Mouse (Mus musculus) R1 (cell line): Measurements from ENCODE around the gene Gast.
"Not testable (repeated sequence)": the region's sequence is repeated elsewhere in the genome, so short reads cannot be mapped to it uniquely, and the experiment has no call there.

Experiments
- DNase-seq: peaks from one replicate; pipeline ENCODE4 v3.0.0-alpha.2; 2018; ENCODE audit warnings: low read depth, low spot score

Gene Gast

DNA sequence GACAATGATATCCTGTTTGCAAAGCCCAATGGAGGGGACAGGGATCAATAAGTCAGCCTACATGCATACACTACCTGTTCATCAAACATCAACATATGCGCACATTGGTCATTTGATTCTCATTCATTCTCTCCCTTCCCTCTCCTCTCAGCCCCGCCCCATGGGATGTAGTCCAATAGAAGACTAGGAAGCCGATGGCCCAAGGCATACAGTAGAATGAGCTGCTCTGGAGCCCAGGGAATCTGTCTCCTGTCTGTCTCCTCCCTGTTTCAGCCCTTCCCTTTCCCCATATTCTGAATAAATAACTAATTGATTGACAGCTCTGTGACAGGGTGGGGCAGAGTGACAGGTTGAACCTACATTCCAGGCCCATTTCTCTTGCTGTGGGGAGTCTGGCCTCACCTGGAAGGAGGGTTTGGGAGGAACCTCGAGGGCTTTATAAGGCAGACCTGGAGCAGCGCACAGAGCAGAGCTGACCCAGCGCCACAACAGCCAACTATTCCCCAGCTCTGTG, at the start of gene Gast:
Gene Gast, plus strand, starts transcription at position 464 of the 514 bp plus-strand sequence.
- peak; percentile 56 for DNase-seq

DNA sequence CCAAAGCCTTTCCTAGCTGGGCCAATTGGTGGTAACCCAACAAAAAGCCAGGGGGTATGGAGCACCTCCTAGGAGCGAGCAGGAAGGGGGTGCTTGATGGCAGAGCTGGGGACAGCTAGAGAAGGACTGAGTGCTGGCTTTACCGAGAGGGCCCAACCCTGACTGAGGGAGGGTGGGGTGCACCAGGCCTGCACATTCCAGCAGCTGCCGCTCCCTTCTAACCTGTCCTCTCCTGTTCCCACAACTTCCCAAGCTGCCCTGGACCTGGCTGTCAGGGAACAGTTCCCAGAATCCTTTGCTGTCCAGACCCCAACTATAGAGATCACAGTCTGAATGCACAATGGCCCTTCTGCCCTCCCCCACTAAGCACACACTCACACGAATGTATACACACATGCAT, 49.2 kb upstream of the Gast start:
- peak; percentile 84 for DNase-seq

DNA sequence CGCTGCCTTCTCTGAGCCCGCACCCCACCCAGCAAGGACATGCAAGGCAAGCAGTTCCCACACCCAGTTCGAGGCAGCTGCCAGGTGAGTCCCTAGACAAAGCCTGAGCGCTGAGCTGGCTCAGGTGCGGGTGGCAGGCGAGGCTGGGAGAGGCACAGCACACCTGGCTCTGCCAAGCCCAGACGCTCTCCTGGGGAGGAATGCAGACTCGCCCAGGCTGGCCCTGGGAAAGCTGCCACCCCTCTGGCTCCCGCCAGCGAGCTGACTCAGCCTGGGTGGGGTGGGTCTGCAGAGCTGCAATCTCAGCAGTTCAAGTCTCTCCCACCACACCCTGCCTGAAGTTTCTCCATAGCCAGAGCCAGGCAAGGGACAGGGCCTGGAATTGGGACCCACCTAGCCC, 47.2 kb upstream of the Gast start:
- DNase-seq, result no peak

DNA sequence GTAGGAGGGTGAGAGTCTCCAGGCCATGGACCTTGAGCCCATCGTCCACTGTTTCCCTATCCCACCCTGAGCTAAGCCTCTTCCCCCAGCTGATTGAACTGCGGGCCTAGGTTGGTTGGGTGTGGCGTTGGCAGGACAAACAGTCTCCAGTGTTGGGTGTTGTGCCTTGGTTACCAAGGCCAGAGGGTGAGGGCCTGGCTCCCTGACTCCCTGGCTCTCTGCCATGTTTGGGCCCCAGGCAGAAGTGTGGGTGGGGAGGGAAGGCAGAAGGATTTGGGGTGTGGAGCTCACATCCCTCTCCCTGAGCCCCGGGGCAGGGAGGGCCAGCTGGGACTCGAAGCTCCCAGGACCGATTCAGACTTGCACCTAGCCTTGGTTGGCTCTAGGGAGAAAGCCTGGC, 45.3 kb upstream of the Gast start:
- DNase-seq, result no peak

DNA sequence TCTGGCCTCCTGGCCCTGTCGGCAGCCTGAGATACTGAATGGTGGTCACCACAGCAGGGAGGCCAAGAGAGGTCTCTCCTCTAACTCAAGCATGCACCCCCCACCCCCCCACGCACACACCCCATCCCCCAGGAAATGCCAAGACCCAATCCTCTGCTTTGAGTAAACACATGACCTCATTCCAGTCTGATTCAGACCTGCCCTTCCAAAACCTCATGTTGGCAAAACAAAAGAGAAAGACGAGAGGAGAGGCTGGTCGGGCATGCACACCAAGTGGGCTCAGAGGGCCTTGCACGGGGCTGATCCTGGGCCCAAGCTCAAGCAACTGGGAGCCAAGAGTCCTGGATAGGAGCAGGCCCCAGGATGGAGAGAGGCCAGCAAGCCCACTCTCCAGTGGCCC, 44.0 kb upstream of the Gast start:
- DNase-seq, result no peak

DNA sequence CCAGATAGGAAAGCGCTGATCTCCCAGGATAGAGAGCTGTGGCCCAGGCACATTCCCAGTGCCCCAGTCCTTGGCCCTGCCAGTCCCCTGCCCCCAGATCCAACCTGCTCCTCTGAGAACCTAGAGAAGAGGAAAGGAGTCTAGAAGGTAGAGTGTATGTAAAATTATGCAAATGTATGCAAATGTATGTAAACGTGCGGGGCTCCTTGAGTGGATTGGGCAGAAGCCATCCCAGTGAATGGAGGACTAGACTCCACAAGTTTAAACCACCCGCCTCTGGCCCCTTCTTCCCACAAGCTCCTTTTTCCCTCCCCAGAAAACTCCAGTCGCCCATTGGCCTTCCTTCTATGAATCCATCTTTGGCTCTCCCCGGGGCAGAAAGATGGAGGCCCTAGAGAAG, 41.3 kb upstream of the Gast start:
- DNase-seq, result no peak

DNA sequence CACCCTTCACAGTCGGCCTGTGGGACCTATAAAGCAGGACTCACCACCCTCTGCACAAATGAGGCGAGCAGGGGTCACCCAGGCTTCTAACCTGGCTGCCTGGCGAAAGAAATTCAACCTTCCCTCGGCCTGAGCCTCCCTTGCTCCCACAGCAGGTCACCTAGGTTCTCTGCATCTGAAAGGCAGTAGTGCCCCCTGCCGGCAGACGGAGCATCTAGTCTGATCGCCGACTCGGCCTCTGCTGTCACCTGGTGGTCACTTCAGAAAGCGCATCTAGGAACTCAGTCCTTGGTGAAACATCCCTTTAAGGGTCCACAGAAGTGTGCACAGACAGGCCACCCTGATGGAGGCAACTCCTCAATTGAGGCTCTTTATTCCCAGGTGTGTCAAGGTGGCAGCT, 38.9 kb upstream of the Gast start:
- DNase-seq, result peak; percentile 90

DNA sequence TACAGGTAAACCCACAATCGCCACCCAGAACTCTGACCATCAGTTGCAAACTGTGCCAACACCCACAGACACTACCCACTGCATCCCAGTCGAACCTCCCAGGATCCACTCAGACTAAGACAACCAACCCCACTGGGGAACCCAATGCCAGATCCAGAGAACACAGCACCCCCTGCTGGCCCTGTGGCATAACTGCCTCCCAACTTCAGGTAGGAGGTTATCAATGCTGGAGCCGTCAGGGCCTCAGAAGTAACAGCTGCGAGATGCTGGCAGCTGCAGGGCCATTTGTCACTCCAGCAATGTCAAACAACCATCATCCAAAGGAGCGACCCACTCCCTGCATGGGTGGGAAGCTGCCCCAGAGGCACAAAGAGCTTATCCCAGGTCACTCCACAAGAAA, 36.4 kb upstream of the Gast start:
- DNase-seq, result peak; percentile 78

DNA sequence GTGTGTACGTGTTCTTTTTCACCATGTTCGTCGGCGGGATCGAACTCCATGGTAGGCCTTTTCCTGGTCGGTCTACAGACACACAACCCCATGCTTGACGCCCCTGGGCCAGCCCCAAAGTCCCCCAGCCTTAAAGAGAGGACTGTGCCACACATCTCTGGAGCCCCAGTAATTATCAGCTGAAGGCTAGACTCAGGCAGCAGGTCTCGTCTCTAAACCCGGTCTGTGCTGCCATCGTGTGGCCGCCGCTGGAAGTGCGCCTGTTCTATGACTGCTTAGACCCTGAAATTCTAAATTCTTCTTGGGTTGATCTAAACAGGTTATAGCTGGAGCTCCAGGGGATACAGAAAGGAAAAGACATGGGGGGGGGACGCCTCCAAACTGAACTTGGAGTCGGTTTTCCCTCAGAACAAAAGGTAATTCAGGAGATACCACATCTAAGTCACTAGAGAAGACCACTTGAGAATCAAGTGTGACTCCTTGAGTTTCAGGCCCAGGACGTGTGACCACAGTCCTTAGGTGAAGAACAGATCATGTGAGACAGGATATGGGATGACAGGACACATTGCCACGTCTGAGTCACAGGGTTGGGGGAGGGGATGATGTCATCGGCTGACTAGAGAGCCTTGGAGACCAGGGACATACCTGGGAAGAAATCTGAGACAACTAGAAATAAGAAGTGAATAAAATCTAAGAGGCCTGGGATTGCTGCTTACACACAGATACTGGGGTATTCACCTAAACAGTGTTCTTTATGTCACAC, 35.8 kb upstream of the Gast start:
- DNase-seq, result peak; percentile 77

DNA sequence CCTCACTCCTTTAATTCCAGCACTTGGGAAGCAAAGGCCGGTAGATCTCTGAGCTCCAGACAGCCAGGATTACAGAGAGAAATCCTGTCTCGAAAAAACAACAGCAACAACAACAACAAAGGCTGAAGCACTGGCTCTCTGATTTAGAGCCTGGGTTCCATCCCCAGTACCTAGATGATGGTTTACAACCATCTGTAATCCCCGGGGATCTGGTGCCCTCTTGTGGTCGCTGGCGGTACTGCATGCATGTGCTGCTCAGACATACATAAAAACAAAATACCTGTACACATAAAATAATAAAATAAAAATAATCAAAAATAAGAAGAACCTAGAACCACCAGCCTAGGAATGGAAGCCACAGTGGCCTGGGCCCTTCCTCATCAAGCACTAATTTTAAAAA, 33.9 kb upstream of the Gast start:
- peak; percentile 74 for DNase-seq

DNA sequence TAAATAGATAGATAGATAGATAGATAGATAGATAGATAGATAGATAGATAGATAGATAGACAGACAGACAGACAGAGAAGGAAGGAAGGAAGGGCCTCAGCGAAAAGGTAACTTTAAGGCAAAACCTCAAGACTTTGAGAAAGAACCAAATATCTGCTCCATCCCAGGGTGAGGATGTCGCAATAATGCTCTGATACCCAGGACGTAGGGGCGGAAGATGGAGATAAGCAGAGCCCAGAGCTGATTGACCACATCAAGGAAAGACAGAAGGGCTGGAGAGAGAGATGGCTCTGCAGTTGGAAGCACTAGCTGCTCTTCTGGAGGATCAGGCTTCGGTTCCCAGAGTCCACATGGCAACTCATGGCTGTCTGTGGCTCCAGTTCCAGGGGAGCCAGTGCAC, 32.9 kb upstream of the Gast start:
- DNase-seq, result no peak

DNA sequence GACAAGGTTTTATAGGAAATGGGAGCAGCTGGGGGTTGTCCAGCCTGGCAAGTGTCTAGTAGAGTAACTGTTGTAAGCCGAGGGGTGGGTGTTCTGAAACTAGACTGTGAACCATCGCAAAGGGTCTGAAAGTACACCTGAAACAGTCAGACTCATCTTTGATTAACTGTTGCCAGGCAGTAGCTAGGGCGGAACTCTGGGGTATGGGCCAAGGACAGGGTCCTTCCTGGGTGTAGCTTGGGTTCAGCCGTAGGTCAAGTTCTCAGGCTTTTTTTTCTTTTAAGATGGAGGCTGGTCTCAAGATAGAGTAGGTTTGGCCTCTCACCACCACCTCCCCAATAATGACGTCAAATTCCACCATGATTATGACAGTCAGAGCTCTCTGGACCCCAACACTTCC, 26.3 kb upstream of the Gast start:
- peak; percentile 83 for DNase-seq

DNA sequence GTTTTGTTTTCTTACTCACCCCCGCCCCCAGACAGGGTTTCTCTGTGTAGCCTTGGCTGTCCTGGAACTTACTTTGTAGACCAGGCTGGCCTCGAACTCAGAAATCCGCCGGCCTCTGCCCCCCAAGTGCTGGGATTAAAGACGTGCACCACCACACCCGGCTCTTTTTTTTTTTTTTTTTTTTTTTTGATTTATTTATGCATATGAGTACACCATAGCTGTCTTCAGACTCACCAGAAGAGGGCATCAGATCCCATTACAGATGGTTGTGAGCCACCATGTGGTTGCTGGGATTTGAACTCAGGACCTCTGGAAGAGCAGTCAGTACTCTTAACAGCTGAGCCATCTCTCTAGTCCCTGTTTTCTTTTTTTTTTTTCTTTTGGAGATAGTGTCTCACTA, 25.5 kb upstream of the Gast start:
- not testable (repeated sequence) for DNase-seq

DNA sequence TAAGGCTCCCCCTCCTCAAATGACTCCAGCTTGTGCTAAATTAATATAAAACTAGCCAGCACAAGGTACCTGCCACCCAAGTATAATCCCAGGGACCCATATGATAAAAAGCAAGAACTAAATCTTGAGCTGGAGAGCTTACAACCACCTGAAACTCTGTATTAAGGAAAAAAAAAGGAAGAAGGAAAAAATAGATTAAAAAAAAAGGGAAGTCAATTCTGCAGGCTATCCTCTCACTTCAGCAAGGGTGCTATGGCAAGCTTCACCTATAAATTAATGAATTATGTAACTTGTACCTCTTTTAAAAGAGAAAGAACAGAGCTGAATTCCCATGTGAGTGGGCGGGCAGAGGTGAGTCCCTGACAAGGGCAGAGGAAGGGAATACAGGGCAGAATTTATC, 22.6 kb upstream of the Gast start:
- no peak for DNase-seq

DNA sequence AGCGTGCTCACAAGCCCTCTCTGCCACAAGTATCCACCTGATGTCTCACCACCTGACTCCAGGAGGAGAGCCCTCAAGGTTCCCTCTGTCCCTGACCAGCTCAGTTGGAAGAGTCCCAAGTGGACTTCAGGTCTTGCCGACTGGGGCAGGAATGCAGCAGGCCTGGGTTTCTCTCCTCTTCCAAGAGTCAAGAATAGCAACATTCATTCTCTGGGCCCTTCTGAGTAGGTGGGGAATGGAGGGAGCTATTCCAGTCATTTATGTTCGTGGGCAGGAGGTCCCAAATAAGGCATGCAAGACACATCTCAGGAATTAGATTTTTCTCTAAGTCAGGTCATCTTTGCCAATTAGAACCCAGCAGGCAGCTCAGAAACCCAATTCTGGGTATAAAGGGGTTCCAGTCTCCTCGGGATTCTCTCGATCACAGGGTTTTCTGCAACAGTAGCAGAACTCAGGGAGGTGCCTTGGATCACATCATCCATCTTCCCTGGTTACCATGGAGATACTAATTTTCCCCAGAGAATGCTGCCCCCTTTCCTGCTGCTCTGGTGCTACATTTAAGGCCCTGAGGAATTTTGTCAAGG, 22.0 kb upstream of the Gast start:
- DNase-seq, result peak; percentile 54

DNA sequence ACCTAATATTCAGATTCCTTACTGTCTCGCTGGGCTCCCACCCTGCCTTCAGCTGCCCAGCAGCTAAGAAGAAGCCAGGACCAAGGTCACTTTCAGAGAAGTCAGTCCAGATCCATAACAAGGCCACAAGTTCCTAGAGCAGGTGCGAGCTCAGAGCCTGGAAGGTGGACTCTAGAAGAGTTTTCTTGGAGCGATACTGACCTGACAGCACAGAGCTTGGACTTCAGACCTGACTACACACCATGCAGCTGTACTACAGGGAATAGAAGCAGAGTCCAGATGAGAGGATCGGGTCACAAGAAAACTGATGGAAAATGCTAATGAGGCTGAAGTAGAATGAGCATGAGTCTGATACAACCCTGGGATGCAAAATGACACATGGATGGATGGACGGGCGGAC, 20.8 kb upstream of the Gast start:
- DNase-seq, result no peak

DNA sequence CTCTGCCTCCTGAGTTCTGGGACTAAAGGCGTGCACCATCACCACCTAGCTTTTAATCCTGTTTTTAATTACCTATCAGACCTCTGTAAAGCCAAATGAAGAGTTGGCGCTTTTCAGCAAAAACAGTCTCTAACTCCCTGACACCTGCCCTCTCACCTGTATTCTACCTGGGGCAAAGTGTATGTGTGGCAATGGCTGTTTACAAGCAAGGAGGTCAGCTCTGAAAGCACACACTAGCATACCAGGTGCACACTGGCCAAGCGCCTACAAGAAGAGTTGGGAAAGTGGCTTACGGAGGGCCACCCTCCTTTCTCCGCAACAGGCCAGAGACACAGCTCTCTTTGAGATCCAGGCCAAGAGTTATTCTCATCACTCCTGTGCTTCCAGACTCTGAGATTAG, 18.8 kb upstream of the Gast start:
- DNase-seq, result no peak

DNA sequence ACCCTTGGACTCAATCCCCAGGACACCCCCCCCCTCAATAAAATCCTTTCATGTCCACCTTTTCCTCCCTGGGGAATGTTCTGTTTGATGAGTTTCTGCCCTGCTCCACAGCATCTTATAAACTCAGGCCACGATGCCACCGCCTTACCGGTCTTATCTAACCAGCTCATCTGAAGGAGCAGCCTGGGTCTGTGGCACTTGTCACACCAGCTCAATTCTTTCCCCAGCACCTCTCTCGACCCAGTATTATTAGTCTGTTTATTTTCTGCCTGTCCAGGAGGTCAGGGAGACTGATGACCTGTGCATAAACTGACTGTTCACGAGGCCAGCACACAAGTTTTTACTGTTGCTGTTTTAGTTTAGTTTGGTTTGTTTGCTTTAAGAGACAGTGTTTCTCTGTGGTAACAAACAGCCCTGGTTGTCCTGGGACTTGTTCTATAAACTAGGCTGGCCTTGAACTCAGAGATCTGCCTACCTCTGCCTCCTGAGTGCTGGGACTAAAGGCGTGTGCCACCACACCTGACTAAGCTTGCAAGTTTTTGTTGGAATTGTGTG, 16.3 kb upstream of the Gast start:
- DNase-seq, result no peak

DNA sequence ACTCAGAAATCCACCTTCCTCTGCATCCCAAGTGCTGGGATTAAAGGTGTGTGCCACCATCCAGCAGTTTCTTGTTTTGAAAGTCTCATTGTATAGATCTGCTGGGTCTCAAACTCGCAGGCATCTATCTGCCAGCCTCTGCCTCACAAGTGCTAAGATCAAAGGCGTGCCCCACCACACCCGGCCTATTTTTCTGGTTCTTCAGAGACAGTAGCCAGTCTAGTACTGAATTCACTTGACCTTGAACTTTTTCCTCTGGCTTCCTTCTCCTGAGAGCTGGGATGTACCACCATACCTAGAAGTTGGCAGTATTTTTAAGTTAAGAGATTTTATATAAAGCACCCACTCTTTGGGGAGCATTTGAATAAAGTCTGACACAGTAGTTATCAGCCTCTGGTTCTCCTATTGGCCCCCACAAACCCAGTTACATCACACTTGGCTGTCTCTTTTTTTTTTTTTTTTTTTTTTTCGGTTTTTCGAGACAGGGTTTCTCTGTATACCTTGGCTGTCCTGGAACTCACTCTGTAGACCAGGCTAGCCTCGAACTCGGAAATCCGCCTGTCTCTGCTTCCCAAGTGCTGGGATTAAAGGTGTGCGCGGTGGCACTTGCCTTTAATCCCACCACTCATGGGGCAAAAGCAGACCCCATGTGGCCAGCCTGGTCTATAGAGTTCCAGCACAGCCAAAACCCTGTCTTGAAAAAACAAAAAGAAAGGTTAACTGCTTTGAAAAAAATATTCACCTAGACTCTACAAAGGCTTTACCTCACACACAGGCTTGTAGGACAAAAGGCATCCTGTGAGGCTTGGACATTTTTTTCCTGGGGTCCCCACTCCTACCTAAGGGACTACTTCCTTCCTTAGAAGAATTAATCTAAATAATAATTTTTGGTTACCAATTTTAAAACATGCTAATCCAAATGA, 15.4 kb upstream of the Gast start:
- peak; percentile 66 for DNase-seq

DNA sequence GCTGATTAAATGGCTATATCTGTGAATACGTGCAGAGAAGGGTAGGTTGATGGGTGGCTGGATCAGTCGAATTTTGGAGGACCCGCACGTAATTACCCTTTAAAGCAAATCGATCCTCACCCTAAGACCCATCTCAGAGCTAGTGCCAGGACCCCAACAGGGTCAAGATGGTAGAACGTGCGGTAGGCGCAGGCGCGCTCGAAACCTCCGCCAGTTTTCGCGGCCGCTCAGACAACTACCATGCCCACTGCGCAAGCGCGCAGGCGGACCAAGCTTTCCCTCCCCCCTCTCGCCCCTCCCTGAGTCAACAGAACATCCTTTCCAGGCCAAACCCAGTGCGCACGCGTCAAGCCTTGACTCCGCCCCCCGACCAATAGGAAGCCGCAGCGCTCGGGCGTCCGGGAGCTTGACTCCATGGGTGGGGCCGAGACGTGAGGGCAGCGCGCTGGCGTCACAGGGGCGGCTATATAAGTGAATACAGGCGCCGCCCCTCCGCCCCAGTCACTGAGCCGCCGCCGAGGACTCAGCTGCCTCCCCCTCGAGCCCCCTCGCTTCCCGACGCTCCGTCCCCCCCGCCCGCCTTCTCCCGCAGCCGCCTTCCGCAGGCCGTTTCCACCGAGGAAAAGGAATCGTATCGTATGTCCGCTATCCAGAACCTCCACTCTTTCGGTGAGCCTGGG, 14.6 kb upstream of the Gast start, which contains the start of gene Eif1:
Gene Eif1, plus strand, starts transcription at position 394 of the 680 bp plus-strand sequence.
- DNase-seq, result peak; percentile 100

DNA sequence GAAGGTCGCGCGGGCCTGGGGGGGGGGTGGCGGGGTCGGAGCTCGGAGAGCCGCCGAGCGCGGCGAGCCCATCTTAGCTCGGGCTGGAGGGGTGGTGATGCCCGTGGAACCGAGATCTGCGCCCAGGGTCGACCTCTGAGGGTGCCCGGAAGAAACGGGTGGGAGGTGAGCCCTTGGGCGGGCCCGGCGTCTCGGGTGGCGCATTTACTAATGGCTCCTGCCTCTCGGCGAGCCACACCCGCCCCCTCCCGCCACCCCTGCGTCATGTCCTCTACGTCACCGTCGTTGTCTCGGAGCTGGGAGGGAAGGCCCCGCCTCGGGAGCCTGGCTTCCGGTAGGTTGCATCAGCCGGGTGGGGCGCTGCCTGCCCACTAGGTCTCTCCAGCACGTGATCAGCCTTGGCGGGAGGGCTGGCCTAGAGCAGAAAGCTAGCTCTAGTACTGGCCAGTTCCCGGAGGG, 14.0 kb upstream of the Gast start:
- DNase-seq, result peak; percentile 98
